In the genomic region with DNA sequence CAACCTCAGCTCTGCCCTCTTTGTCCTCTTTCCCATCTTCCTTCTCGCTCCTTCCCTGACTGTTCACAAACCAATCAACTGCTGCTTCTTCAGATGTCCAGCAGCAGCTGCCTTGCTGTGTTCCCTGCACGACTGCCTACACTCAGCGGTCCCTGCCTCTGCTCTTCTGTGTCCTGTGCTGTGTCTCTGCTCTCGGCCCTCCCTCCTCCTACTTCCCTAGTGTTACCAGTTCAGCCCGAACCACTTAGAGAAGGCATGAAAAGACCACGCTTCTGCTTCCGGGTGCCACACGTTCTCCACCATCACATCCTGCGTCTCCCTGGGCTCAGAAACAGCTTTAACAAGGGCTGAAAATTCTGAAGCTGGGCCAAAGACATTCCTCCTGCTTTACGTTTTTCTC, we compare ENCODE assay signal across 9 mouse cellular contexts. TPM values are rescaled to one million over a fixed set of nuclear protein-coding genes. Genes with fewer than 3 reads are reported as not detected.
DNase-seq lines count a peak whose midpoint lies in the region; ATAC-seq and TF ChIP-seq lines count a peak whose summit lies in the region.
"Not testable (repeated sequence)": the region's sequence is repeated elsewhere in the genome, so short reads cannot be mapped to it uniquely, and the experiment has no call there.
"Had no signal": no experiment of that assay in that cellular context is flagged by ENCODE, and none has a peak within 500 bp of the region (broad histone marks: within the 10 kb centered on the region; RNA-seq: fewer than 3 reads in every experiment).

No protein-coding gene starts in this region.

- H3K36me3 ChIP-seq in heart, embryonic 11.5 days (ENCODE audit: control insufficient read depth, insufficient read depth, low read length); hindbrain, postnatal 0 days (ENCODE audit: insufficient read depth, low read length); liver, embryonic 11.5 days (ENCODE audit: control insufficient read depth, insufficient read depth, low read length); midbrain, embryonic 10.5 days: not testable (repeated sequence)

- H3K9ac ChIP-seq in heart, embryonic 11.5 days (ENCODE audit: low read depth, low read length); hindbrain, postnatal 0 days (replicated peaks; ENCODE audit: low read length); liver, embryonic 11.5 days (ENCODE audit: low read depth, low read length): not testable (repeated sequence)

- H3K27me3 ChIP-seq in heart, embryonic 11.5 days (ENCODE audit: control insufficient read depth, insufficient read depth, low read length); hindbrain, postnatal 0 days (ENCODE audit: insufficient read depth, low read length); liver, embryonic 11.5 days (replicated peaks; ENCODE audit: control insufficient read depth, insufficient read depth, low read length); midbrain, embryonic 10.5 days (ENCODE audit: low read depth, poor library complexity, severe bottlenecking): not testable (repeated sequence)

- peak overlapping the region; percentile 4; the same call in 1 of the 2 replicates for H3K4me3 ChIP-seq in heart, embryonic 11.5 days (ENCODE audit: low read depth, low read length)
- H3K4me3 ChIP-seq in hindbrain, postnatal 0 days (ENCODE audit: low read length); liver, embryonic 11.5 days (ENCODE audit: low read depth, low read length): not testable (repeated sequence)
- peak overlapping the region; percentile 29 for H3K4me3 ChIP-seq in midbrain, embryonic 10.5 days
- peak overlapping the region; percentile 9 for H3K4me3 ChIP-seq in olfactory bulb, adult 2 months (ENCODE audit: insufficient read depth, low read depth, low read length)

- DNase-seq in CD4-positive, CD25-positive, alpha-beta regulatory T cell, adult 2 months (ENCODE audit: low read depth, low spot score): peak; percentile 43
- peak; percentile 54 for DNase-seq in cerebellum, adult 9-10 months
- DNase-seq in hindbrain, postnatal 0 days (ENCODE audit: low spot score): peak; percentile 21
- DNase-seq in liver, embryonic 11.5 days (ENCODE audit: low spot score): not testable (repeated sequence)
- peak; percentile 24 for DNase-seq in midbrain, embryonic 10.5 days (ENCODE audit: low spot score)

- 0 out of 2 replicates have a peak, but pooled peaks have one; percentile 28 for ATAC-seq in erythroid progenitor cell, adult 5-6 weeks (replicated peaks; ENCODE audit: low FRiP score, poor library complexity, severe bottlenecking)
- 0 out of 2 replicates have a peak, but pooled peaks have one; percentile 19 for ATAC-seq in heart, embryonic 11.5 days (replicated peaks; ENCODE audit: insufficient number of reproducible peaks, low FRiP score, low TSS enrichment)
- ATAC-seq in hindbrain, postnatal 0 days: peak; percentile 86
- peak; percentile 62 for ATAC-seq in liver, embryonic 11.5 days (replicated peaks; ENCODE audit: low FRiP score)

- not testable (repeated sequence) for H3K9me3 ChIP-seq in heart, embryonic 11.5 days (replicated peaks; ENCODE audit: control insufficient read depth, low read length); hindbrain, postnatal 0 days (ENCODE audit: low read length); liver, embryonic 11.5 days (ENCODE audit: control insufficient read depth, low read length); midbrain, embryonic 10.5 days (replicated peaks)

- H3K4me2 ChIP-seq in heart, embryonic 11.5 days: peak overlapping the region; percentile 29
- not testable (repeated sequence) for H3K4me2 ChIP-seq in hindbrain, postnatal 0 days (ENCODE audit: low read depth, low read length); liver, embryonic 11.5 days

- H3K4me1 ChIP-seq in heart, embryonic 11.5 days (ENCODE audit: control insufficient read depth, insufficient read depth, low read length); hindbrain, postnatal 0 days (ENCODE audit: insufficient read depth, low read length); liver, embryonic 11.5 days (replicated peaks; ENCODE audit: control insufficient read depth, insufficient read depth, low read length); midbrain, embryonic 10.5 days; olfactory bulb, adult 2 months (ENCODE audit: control insufficient read depth, insufficient read depth, low read length): not testable (repeated sequence)

- not testable (repeated sequence) for TF ChIP-seq CTCF in hindbrain, postnatal 0 days (IDR thresholded peaks at IDR 0.05; ENCODE audit: low read depth); olfactory bulb, adult 2 months (IDR thresholded peaks at IDR 0.05; ENCODE audit: insufficient read depth, low read depth, low read length)

- WGBS in heart, embryonic 11.5 days (ENCODE audit: insufficient replicate concordance): 32% methylated on average over 10 of the region's 10 CpGs
- WGBS in hindbrain, postnatal 0 days: 24% methylated on average over 10 of the region's 10 CpGs
- WGBS in liver, embryonic 11.5 days: 29% methylated on average over 9 of the region's 10 CpGs
- WGBS in midbrain, embryonic 10.5 days: 43% methylated on average over 10 of the region's 10 CpGs
- WGBS in olfactory bulb, adult 2 months: 17% methylated on average over 10 of the region's 10 CpGs

- TF ChIP-seq POLR2A in olfactory bulb, adult 2 months (IDR thresholded peaks at IDR 0.05; ENCODE audit: insufficient read depth, low read depth, low read length): not testable (repeated sequence)

- H3K27ac ChIP-seq in heart, embryonic 11.5 days (ENCODE audit: low read depth, low read length); liver, embryonic 11.5 days (ENCODE audit: low read depth, low read length): not testable (repeated sequence)
- peak overlapping the region; percentile 69 for H3K27ac ChIP-seq in hindbrain, postnatal 0 days
- H3K27ac ChIP-seq in midbrain, embryonic 10.5 days (replicated peaks): peak overlapping the region; percentile 38; the same call in 1 of the 2 replicates
- H3K27ac ChIP-seq in olfactory bulb, adult 2 months (ENCODE audit: insufficient read depth, low read depth, low read length): peak overlapping the region; percentile 71

RNA-seq across cellular contexts. Expression of a gene that starts 31.4 kb away (rescaled TPM):
- total RNA-seq in erythroid progenitor cell, adult 5-6 weeks (2015; ENCODE audit: low replicate concordance): not detected in 2 replicates
- not detected in 2 replicates for total RNA-seq in erythroid progenitor cell, adult 5-6 weeks (2017; ENCODE audit: low replicate concordance)
- not detected in 2 replicates for polyA plus RNA-seq in heart, embryonic 11.5 days (2014; fragmentation: Nextera tagmentation; extraction: Ambion mirVana)
- total RNA-seq in hindbrain, postnatal 0 days (2014; rRNA removed): 0.31 and 1.9 TPM in 2 replicates
- polyA plus RNA-seq in hindbrain, postnatal 0 days (2015; fragmentation: Nextera tagmentation; extraction: Ambion mirVana): 1.1 and 1.2 TPM in 2 replicates
- not detected in 2 replicates for polyA plus RNA-seq in liver, embryonic 11.5 days (2014; fragmentation: Nextera tagmentation; extraction: Ambion mirVana)
- not detected in 2 replicates for polyA plus RNA-seq in midbrain, embryonic 10.5 days (2016; fragmentation: Nextera tagmentation; extraction: Ambion mirVana)
- polyA plus RNA-seq in olfactory bulb, adult 2 months (2012; ENCODE audit: insufficient read depth, insufficient read length, low replicate concordance, missing spikeins): not detected in 2 replicates
- polyA plus RNA-seq: inflammation-experienced regulatory T-cells, adult 6 months had no signal

RNA-seq across cellular contexts. Expression of a gene that starts 34.8 kb away (rescaled TPM):
- total RNA-seq in erythroid progenitor cell, adult 5-6 weeks (2015; ENCODE audit: low replicate concordance): 10.5 TPM in 1 of 2 replicates, not detected in the other
- 1.3 and 1.5 TPM in 2 replicates for total RNA-seq in erythroid progenitor cell, adult 5-6 weeks (2017; ENCODE audit: low replicate concordance)
- not detected in 2 replicates for polyA plus RNA-seq in heart, embryonic 11.5 days (2014; fragmentation: Nextera tagmentation; extraction: Ambion mirVana)
- 0.10 TPM in 1 of 2 replicates, not detected in the other for total RNA-seq in hindbrain, postnatal 0 days (2014; rRNA removed)
- polyA plus RNA-seq in hindbrain, postnatal 0 days (2015; fragmentation: Nextera tagmentation; extraction: Ambion mirVana): 0.13 and 0.14 TPM in 2 replicates
- polyA plus RNA-seq in liver, embryonic 11.5 days (2014; fragmentation: Nextera tagmentation; extraction: Ambion mirVana): not detected in 2 replicates
- polyA plus RNA-seq in midbrain, embryonic 10.5 days (2016; fragmentation: Nextera tagmentation; extraction: Ambion mirVana): not detected in 2 replicates
- polyA plus RNA-seq in olfactory bulb, adult 2 months (2012; ENCODE audit: insufficient read depth, insufficient read length, low replicate concordance, missing spikeins): not detected in 2 replicates

Comparison
In these comparisons a context has a peak if more than half of its experiments do, and no peak if none do; other contexts are left out.
1. ATAC-seq: peak in every context shown above with its lines; median percentile 86 in hindbrain, postnatal 0 days; 62 in liver, embryonic 11.5 days; 28 in erythroid progenitor cell, adult 5-6 weeks; 19 in heart, embryonic 11.5 days.